Mouse (Mus musculus) hindbrain, postnatal 0 days (tissue): Measurements from ENCODE around the gene Dnajc14. TPM values are rescaled to one million over a fixed set of nuclear protein-coding genes. Genes with fewer than 3 reads are reported as not detected.

Experiments used
- ATAC-seq: fragments of 200-750 bp; cut with Nextera tagmentation; 2 replicates; pipeline ENCODE4 v1.8.0; 2017; ENCODE audit warnings: mild to moderate bottlenecking, moderate TSS enrichment, moderate library complexity
- DNase-seq: peaks from one replicate; pipeline ENCODE4 v3.0.0-alpha.2; 2015; ENCODE audit warnings: low spot score
- H3K27ac ChIP-seq: fragments of 300-500 bp; sonication (generic); 2 replicates; pipeline ENCODE4 v1.5.1; 2014; ENCODE audit warnings: mild to moderate bottlenecking
- H3K27me3 ChIP-seq: fragments of 300-500 bp; sonication (generic); 2 replicates; pipeline ENCODE4 v1.6.1; 2014; ENCODE audit warnings: low read length, mixed read lengths; ENCODE audit not compliant: insufficient read depth
- H3K36me3 ChIP-seq: fragments of 300-500 bp; sonication (generic); 2 replicates; pipeline ENCODE4 v1.6.1; 2014; ENCODE audit warnings: low read length, mixed read lengths; ENCODE audit not compliant: insufficient read depth
- H3K4me1 ChIP-seq: fragments of 300-500 bp; sonication (generic); 2 replicates; pipeline ENCODE4 v1.6.1; 2014; ENCODE audit warnings: antibody characterized with exemption, low read length, mixed read lengths; ENCODE audit not compliant: insufficient read depth
- H3K4me2 ChIP-seq: fragments of 300-500 bp; sonication (generic); 2 replicates; pipeline ENCODE4 v1.6.1; 2014; ENCODE audit warnings: low read depth, mild to moderate bottlenecking, low read length, moderate library complexity, mixed read lengths
- H3K4me3 ChIP-seq: fragments of 300-500 bp; sonication (generic); 2 replicates; pipeline ENCODE4 v1.5.1; 2014; ENCODE audit warnings: low read length
- H3K9ac ChIP-seq: fragments of 300-500 bp; sonication (generic); replicated peaks from 2 replicates; pipeline ENCODE4 v1.6.1; 2014; ENCODE audit warnings: mild to moderate bottlenecking, low read length, moderate library complexity, mixed read lengths
- H3K9me3 ChIP-seq: fragments of 300-500 bp; sonication (generic); 2 replicates; pipeline ENCODE4 v1.6.1; 2016; ENCODE audit warnings: low read length, mixed read lengths
- CTCF ChIP-seq: IDR thresholded peaks from 2 replicates; pipeline ENCODE4 v1.5.1; 2016; ENCODE audit warnings: antibody characterized with exemption, control low read depth, low read depth
- WGBS: fragments of 180-500 bp; shearing (Covaris S2); extraction: QIAGEN DNeasy Blood & Tissue Kit; methylation state at CpG from one replicate; pipeline ENCODE4 v1.1.7; 2014; 5-methylcytosine and 5-hydroxymethylcytosine counted together
- polyA plus RNA-seq: library from polyadenylated mRNA; unstranded; fragments of >200 nt; fragmentation: Nextera tagmentation; extraction: Ambion mirVana; gene quantifications from 2 replicates; pipeline ENCODE4 v1.2.1, GENCODE M21; 2015
- total RNA-seq: library from RNA; depleted of rRNA; stranded (reverse); fragments of >200 nt; gene quantifications from 2 replicates; pipeline ENCODE4 v1.2.3, GENCODE M21; 2014

Dnajc14 gene
- total and polyA plus RNA-seq, 2 experiments from 2014 or later: 30.9 to 32.7 TPM

DNA sequence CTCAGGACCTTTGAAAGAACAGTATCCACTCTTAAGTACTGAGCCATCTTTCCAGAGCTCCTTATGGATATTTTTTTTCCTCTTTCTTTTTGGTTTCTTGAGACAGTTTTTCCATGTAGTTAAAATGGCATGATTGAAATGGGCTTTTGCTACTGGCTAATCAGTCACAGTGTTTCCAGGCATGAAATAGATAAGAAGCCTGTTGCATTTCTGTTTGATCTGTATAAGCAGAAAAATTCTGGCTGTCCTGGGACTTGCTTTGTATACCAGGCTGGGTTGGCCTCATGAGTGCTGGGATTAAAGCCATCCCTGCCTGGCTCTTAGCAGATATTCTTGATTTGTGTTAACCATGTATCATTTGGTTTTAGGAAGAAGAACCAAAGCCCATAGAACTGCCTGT, 35.6 kb downstream of the Dnajc14 start:
- H3K4me1 ChIP-seq: no peaks in the 10 kb centered on the region
- ATAC-seq (no peak), DNase-seq (no peak)
- H3K4me2 ChIP-seq: no peak overlapping the region
- no peaks in the 10 kb centered on the region for H3K9me3 ChIP-seq
- peaks cover 28% of the 10 kb centered on the region; the same call in 1 of the 2 replicates for H3K36me3 ChIP-seq
- H3K27me3 ChIP-seq: no peaks in the 10 kb centered on the region
- TF ChIP-seq CTCF: no peak
- no peak overlapping the region for H3K9ac ChIP-seq
- no peak overlapping the region for H3K27ac ChIP-seq
- H3K4me3 ChIP-seq: no peak overlapping the region

DNA sequence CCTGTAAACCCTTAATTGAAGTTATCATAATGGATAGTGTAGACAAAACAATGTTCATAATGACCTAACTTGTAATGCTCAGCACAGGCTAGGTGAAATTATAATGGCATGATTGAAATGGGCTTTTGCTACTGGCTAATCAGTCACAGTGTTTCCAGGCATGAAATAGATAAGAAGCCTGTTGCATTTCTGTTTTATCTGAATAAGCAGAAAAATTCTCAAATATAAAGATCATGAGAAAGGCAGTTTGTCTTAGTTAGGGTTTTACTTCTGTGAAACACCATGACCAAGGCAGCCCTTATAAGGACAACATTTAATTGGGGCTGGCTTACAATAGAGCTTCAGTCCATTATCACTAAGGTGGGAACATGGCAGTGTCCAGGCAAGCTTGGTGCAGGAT, 36.8 kb downstream of the Dnajc14 start:
- H3K36me3 ChIP-seq: peaks cover 28% of the 10 kb centered on the region; the same call in 1 of the 2 replicates
- H3K9me3 ChIP-seq: no peaks in the 10 kb centered on the region
- no peak for DNase-seq
- no peaks in the 10 kb centered on the region for H3K27me3 ChIP-seq
- H3K4me3 ChIP-seq: no peak overlapping the region
- H3K9ac ChIP-seq: no peak overlapping the region
- no peak for ATAC-seq
- TF ChIP-seq CTCF: no peak
- H3K4me1 ChIP-seq: no peaks in the 10 kb centered on the region
- H3K4me2 ChIP-seq: no peak overlapping the region
- no peak overlapping the region for H3K27ac ChIP-seq

DNA sequence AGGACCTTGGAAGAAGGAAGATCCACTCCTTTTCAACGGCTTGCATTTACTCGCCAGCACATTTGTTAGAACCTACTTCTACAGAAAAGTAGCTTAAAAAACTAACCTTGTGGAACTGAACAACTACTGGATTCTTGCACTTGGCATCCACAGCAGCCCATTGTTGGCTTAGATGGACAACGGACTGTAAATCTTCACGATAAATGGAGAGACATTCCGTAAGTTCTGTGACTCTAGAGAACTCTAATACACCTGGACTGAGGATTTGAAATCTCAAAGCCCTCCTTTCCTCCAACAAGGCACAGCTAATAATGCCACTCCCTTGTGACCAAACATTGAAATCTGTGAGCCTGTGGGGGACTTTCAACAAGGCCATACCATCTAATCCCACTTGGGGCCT, 39.4 kb downstream of the Dnajc14 start:
- H3K9ac ChIP-seq: no peak overlapping the region
- no peak overlapping the region for H3K4me3 ChIP-seq
- no peak overlapping the region for H3K4me2 ChIP-seq
- 95% methylated on average over 5 of the region's 5 CpGs for WGBS
- ATAC-seq: no peak
- peaks cover 25% of the 10 kb centered on the region; the same call in 1 of the 2 replicates for H3K36me3 ChIP-seq
- no peak for TF ChIP-seq CTCF
- no peak for DNase-seq
- no peaks in the 10 kb centered on the region for H3K4me1 ChIP-seq
- no peaks in the 10 kb centered on the region for H3K27me3 ChIP-seq
- no peaks in the 10 kb centered on the region for H3K9me3 ChIP-seq
- no peak overlapping the region for H3K27ac ChIP-seq

DNA sequence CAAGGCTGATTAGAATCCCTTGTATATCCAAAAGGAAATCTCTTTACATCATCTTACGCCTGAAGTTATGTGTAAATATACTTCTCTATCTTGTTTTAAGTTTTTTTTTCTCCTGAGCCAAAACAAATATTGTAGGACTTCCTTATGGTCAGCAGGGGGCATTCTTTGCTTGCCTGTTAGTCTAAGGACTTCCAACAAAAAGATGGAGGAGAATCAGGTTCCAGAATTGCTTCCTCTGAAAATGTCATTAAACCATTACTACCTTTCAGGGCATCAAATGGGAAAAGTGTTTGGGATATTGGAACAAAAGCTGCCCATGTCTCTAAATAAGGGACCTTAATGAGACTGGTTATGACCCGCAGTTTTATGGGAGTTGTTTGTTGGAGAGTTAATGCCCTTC, 41.7 kb downstream of the Dnajc14 start:
- no peak overlapping the region for H3K4me2 ChIP-seq
- H3K9ac ChIP-seq: no peak overlapping the region
- H3K27ac ChIP-seq: no peak overlapping the region
- no peaks in the 10 kb centered on the region for H3K9me3 ChIP-seq
- WGBS: 81% methylated on average over 2 of the region's 2 CpGs
- H3K36me3 ChIP-seq: peaks cover 31% of the 10 kb centered on the region
- no peaks in the 10 kb centered on the region for H3K27me3 ChIP-seq
- DNase-seq: peak; percentile 69
- peak; percentile 62 for TF ChIP-seq CTCF
- no peak overlapping the region for H3K4me3 ChIP-seq
- ATAC-seq: no peak
- H3K4me1 ChIP-seq: no peaks in the 10 kb centered on the region

DNA sequence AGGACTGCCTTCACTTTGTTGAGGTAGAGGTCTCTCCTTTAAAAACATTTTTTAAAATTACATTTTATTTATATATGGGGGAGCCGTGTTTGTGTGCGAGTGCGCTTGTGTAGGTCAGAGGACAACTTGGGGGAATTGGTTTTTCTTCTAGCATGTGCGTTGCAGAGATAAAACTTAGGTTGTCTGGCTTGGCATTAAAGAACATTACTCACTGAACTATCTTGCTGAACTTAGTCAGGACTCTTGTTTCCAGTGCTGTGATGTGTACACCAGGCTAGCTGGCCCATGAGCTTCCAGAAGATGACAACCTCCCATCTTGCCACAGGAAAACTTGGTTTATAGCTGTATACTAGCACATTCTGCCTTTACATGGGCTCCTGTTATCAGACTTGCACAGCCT, 42.8 kb downstream of the Dnajc14 start:
- TF ChIP-seq CTCF: no peak
- DNase-seq: no peak
- H3K9ac ChIP-seq: no peak overlapping the region
- H3K4me1 ChIP-seq: no peaks in the 10 kb centered on the region
- no peak for ATAC-seq
- H3K27ac ChIP-seq: no peak overlapping the region
- peaks cover 28% of the 10 kb centered on the region for H3K36me3 ChIP-seq
- no peaks in the 10 kb centered on the region for H3K27me3 ChIP-seq
- no peak overlapping the region for H3K4me3 ChIP-seq
- no peaks in the 10 kb centered on the region for H3K9me3 ChIP-seq
- WGBS: 95% methylated on average over 4 of the region's 4 CpGs
- H3K4me2 ChIP-seq: no peak overlapping the region

DNA sequence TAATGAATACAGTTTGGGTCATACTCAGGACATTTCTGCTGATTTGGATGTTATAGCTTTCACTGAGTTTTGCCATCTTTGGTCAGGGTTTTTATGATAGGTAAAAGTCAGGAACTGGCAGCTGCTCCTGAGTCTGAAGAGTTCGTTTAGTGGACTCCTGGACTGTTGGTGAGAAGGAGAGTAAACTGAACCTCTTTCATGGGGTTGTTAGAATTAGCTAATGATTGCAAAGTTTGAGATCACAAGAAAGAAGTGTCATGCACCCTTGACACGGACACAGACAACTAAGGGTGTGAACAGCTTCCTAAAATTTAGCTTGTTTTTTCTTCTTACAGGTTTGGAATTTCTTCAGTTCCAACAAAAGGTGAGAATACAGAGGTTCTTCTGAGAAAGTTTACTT, 44.6 kb downstream of the Dnajc14 start:
- ATAC-seq: no peak

DNA sequence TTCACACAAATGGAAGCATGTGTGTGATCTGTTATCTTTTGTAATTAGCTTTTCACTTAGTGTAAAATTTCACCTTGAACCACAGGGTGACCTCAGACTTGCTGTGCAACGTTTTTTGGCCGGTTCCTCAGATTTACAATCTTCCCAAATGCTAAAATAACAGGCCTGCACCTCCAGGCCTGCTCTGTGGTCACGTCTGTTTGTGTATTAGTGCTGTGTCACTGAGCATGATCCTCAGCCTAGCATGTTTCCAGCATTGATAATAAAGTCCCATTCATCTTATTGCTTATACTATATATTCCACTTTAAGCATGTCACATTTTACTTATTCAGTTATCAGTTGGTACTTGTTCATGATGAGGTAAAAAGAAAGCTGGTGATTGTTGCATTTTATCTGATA, 46.5 kb downstream of the Dnajc14 start:
- Histone ChIP-seq H3K36me3 (peaks cover 16% of the 10 kb centered on the region), H3K4me3 (no peak overlapping the region), H3K9ac (no peak overlapping the region), H3K9me3 (no peaks in the 10 kb centered on the region), H3K27me3 (no peaks in the 10 kb centered on the region), H3K4me1 (no peaks in the 10 kb centered on the region), H3K27ac (no peak overlapping the region), H3K4me2 (no peak overlapping the region)
- no peak for TF ChIP-seq CTCF
- DNase-seq: no peak
- WGBS: 69% methylated on average over 3 of the region's 3 CpGs
- ATAC-seq: no peak

More for the DNA sequence above, 44.6 kb downstream of the Dnajc14 start:
- H3K4me1 ChIP-seq: no peaks in the 10 kb centered on the region
- WGBS: 82% methylated on average over 2 of the region's 2 CpGs
- peaks cover 11% of the 10 kb centered on the region for H3K36me3 ChIP-seq
- no peaks in the 10 kb centered on the region for H3K9me3 ChIP-seq
- H3K4me3 ChIP-seq: no peak overlapping the region
- H3K4me2 ChIP-seq: no peak overlapping the region
- TF ChIP-seq CTCF: no peak
- no peak overlapping the region for H3K27ac ChIP-seq
- no peak overlapping the region for H3K9ac ChIP-seq
- no peaks in the 10 kb centered on the region for H3K27me3 ChIP-seq
- DNase-seq: no peak

DNA sequence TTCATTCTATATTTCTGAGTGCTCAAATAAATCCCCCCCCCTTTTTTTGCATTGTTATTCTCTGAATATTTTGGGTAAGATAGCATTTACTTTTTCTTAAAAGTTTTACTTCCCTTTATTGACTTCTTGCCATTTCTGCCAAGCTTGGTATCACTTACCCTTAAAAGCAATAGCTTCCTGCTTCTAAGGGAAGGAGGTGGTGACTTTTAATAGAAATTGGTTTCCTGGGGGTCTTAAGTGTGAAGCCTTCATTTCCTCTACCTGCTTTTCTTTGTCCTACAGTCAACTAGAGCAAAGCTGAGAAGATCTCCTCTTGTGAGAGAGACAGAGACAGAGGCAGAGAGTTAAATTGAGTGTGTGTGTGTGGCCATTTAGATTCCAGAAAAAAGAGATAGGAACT, 57.3 kb downstream of the Dnajc14 start:
- H3K9ac ChIP-seq: no peak overlapping the region
- no peak for DNase-seq
- no peaks in the 10 kb centered on the region for H3K27me3 ChIP-seq
- peaks cover 13% of the 10 kb centered on the region for H3K36me3 ChIP-seq
- ATAC-seq: no peak
- no peaks in the 10 kb centered on the region for H3K9me3 ChIP-seq
- H3K4me2 ChIP-seq: no peak overlapping the region
- no peaks in the 10 kb centered on the region for H3K4me1 ChIP-seq
- no peak for TF ChIP-seq CTCF
- no peak overlapping the region for H3K4me3 ChIP-seq
- H3K27ac ChIP-seq: no peak overlapping the region
